Mouse (Mus musculus): ENCODE results near the gene Olfr1220.

DNA sequence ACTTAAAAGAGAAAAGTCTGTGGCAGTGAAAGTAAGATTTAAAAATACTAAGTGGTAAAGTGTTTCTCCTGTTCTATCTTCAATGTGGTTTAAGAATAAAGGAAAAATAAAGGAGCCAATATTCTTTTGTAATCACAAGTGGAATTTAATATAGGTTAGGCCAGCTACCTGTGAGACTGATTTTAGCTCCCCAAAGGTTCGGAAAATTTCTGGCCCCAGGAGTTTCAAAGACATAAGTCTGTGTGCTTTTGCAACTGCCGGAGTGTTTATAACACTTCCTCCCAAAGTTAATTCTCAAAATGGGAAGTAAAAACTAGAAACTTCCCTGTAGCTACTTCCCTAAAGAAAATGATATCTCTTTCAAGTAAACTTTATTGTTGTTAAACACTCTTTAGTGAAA, 10.5 kb upstream of the Olfr1220 start, which contains the start of gene Olfr1221:
- TF ChIP-seq CTCF (IDR thresholded peaks at IDR 0.05; ENCODE audit: low read depth, low read length) (no peak), POLR2A (IDR thresholded peaks at IDR 0.05; ENCODE audit: insufficient read depth, low read length) (no peak), EP300 (IDR thresholded peaks at IDR 0.05; ENCODE audit: insufficient read depth, low read depth, low read length) (no peak)
